Mouse (Mus musculus): ENCODE measurements around the gene Bcas3. TPM values are rescaled to one million over a fixed set of nuclear protein-coding genes. Genes with fewer than 3 reads are reported as not detected.

The Bcas3 gene
- polyA plus RNA-seq, 1 experiment, result 25.3 TPM

GRCm38 (mm10) chr11:85758891-85759290, 405.9 kb downstream of the Bcas3 start:
- WGBS, result 92% methylated on average over 9 of the region's 9 CpGs
- H3K27me3 ChIP-seq (ENCODE audit: control insufficient read depth, insufficient read depth, low read length), result no peaks in the 10 kb centered on the region

GRCm38 (mm10) chr11:85759634-85760439, 406.9 kb downstream of the Bcas3 start:
- Histone ChIP-seq H3K36me3 (ENCODE audit: control insufficient read depth, insufficient read depth, low read length) (no peaks in the 10 kb centered on the region), H3K4me1 (ENCODE audit: control insufficient read depth, insufficient read depth, insufficient read length) (no peaks in the 10 kb centered on the region), H3K27ac (ENCODE audit: insufficient read depth, low read length) (no peak overlapping the region), H3K27me3 (ENCODE audit: control insufficient read depth, insufficient read depth, low read length) (no peaks in the 10 kb centered on the region), H3K4me3 (ENCODE audit: extremely low read depth, insufficient read depth, insufficient read length) (no peak overlapping the region)
- DNase-seq (ENCODE audit: low read depth in 1 of 2, low spot score in 2 of 2), result no peak
- WGBS, result 88% methylated on average over 14 of the region's 14 CpGs
- TF ChIP-seq POLR2A (IDR thresholded peaks at IDR 0.05; ENCODE audit: low read depth, low read length) (no peak), CTCF (IDR thresholded peaks at IDR 0.05; ENCODE audit: extremely low read depth, insufficient read depth, insufficient read length, insufficient replicate concordance) (no peak)

More at GRCm38 (mm10) chr11:85758891-85759290, 405.9 kb downstream of the Bcas3 start:
- no peaks in the 10 kb centered on the region for H3K36me3 ChIP-seq (ENCODE audit: control insufficient read depth, insufficient read depth, low read length)
- no peak for DNase-seq (ENCODE audit: low read depth in 1 of 2, low spot score in 2 of 2)
- H3K4me1 ChIP-seq (ENCODE audit: control insufficient read depth, insufficient read depth, insufficient read length), result no peaks in the 10 kb centered on the region
- TF ChIP-seq CTCF (IDR thresholded peaks at IDR 0.05; ENCODE audit: extremely low read depth, insufficient read depth, insufficient read length, insufficient replicate concordance) (no peak), POLR2A (IDR thresholded peaks at IDR 0.05; ENCODE audit: low read depth, low read length) (no peak)
- H3K4me3 ChIP-seq (ENCODE audit: extremely low read depth, insufficient read depth, insufficient read length), result no peak overlapping the region
- H3K27ac ChIP-seq (ENCODE audit: insufficient read depth, low read length), result no peak overlapping the region

GRCm38 (mm10) chr11:85760486-85761141, 407.6 kb downstream of the Bcas3 start:
- WGBS, result 43% methylated on average over 6 of the region's 6 CpGs

GRCm38 (mm10) chr11:85761170-85761569, 408.2 kb downstream of the Bcas3 start:
- TF ChIP-seq CTCF (IDR thresholded peaks at IDR 0.05; ENCODE audit: extremely low read depth, insufficient read depth, insufficient read length, insufficient replicate concordance) (no peak), POLR2A (IDR thresholded peaks at IDR 0.05; ENCODE audit: low read depth, low read length) (no peak)
- H3K4me3 ChIP-seq (ENCODE audit: extremely low read depth, insufficient read depth, insufficient read length), result no peak overlapping the region
- no peak overlapping the region for H3K27ac ChIP-seq (ENCODE audit: insufficient read depth, low read length)
- no peaks in the 10 kb centered on the region for H3K27me3 ChIP-seq (ENCODE audit: control insufficient read depth, insufficient read depth, low read length)
- no peaks in the 10 kb centered on the region for H3K36me3 ChIP-seq (ENCODE audit: control insufficient read depth, insufficient read depth, low read length)
- no peak for DNase-seq (ENCODE audit: low read depth in 1 of 2, low spot score in 2 of 2)
- H3K4me1 ChIP-seq (ENCODE audit: control insufficient read depth, insufficient read depth, insufficient read length), result no peaks in the 10 kb centered on the region
- whole genome bisulfite sequencing, result 100% methylated on average over 3 of the region's 3 CpGs

More at GRCm38 (mm10) chr11:85760486-85761141, 407.6 kb downstream of the Bcas3 start:
- no peak overlapping the region for H3K27ac ChIP-seq (ENCODE audit: insufficient read depth, low read length)
- no peaks in the 10 kb centered on the region for H3K36me3 ChIP-seq (ENCODE audit: control insufficient read depth, insufficient read depth, low read length)
- H3K4me3 ChIP-seq (ENCODE audit: extremely low read depth, insufficient read depth, insufficient read length), result no peak overlapping the region
- no peaks in the 10 kb centered on the region for H3K4me1 ChIP-seq (ENCODE audit: control insufficient read depth, insufficient read depth, insufficient read length)
- H3K27me3 ChIP-seq (ENCODE audit: control insufficient read depth, insufficient read depth, low read length), result no peaks in the 10 kb centered on the region
- no peak for TF ChIP-seq CTCF (IDR thresholded peaks at IDR 0.05; ENCODE audit: extremely low read depth, insufficient read depth, insufficient read length, insufficient replicate concordance)
- TF ChIP-seq POLR2A (IDR thresholded peaks at IDR 0.05; ENCODE audit: low read depth, low read length), result no peak
- no peak for DNase-seq (ENCODE audit: low read depth in 1 of 2, low spot score in 2 of 2)

DNA sequence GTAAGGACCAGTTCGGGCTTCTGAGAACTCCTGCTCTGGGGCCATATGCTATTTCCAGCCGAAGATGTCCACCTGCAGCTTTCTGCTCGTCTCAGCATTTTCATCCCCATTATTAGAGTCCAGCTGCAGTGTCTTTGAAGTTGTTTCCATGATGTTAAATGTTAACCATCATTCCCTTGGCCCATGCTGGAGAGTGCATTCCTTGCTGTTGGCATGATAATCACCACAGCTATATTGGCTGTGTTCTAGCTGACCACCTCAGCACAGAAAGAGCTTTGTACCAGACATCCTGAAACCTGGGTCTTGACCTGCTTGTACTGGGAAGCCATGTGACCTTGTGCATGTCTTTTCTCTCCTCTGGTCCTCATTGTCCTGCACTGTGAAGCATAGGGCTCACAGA, 410.7 kb downstream of the Bcas3 start:
- no peaks in the 10 kb centered on the region for H3K4me1 ChIP-seq (ENCODE audit: control insufficient read depth, insufficient read depth, insufficient read length)
- no peak for DNase-seq (ENCODE audit: low read depth in 1 of 2, low spot score in 2 of 2)
- WGBS, result 92% methylated on average over 3 of the region's 3 CpGs
- no peak overlapping the region for H3K4me3 ChIP-seq (ENCODE audit: extremely low read depth, insufficient read depth, insufficient read length)
- no peak overlapping the region for H3K27ac ChIP-seq (ENCODE audit: insufficient read depth, low read length)
- TF ChIP-seq POLR2A (IDR thresholded peaks at IDR 0.05; ENCODE audit: low read depth, low read length), result no peak
- TF ChIP-seq CTCF (IDR thresholded peaks at IDR 0.05; ENCODE audit: extremely low read depth, insufficient read depth, insufficient read length, insufficient replicate concordance), result no peak
- H3K36me3 ChIP-seq (ENCODE audit: control insufficient read depth, insufficient read depth, low read length), result no peaks in the 10 kb centered on the region
- H3K27me3 ChIP-seq (ENCODE audit: control insufficient read depth, insufficient read depth, low read length), result no peaks in the 10 kb centered on the region

DNA sequence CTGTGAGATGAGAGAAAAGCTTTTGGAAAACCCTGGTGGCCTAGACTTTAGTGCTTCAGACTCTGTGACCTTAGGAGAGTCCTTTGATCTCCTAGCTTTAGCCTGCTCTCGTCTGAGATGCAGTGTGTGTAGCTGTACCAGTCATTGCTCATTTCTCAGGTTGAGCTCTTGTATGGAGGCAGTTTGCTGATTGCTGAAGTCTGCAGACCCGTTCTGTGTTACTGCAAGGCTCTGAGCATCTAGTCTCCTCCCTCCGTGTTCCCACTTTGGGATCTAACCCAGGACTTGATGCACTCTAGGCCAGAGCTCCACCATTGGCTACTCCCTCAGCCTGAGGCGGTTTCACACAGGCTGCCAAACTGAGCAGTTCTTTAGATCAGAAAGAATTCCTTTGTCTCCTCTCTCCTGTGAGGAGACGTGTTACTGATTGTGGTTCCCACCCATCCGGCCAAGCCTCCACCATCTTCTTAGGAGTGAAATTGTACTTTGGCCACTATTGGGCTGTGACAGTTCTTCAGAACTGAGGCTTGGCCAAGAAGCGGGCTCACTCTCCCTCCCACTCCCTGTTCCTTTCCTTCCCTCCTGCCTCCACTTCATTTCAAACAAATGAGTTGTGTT, 413.2 kb downstream of the Bcas3 start:
- WGBS, result 74% methylated on average over 7 of the region's 7 CpGs
- TF ChIP-seq POLR2A (IDR thresholded peaks at IDR 0.05; ENCODE audit: low read depth, low read length), result no peak
- no peak for TF ChIP-seq CTCF (IDR thresholded peaks at IDR 0.05; ENCODE audit: extremely low read depth, insufficient read depth, insufficient read length, insufficient replicate concordance)
- H3K27ac ChIP-seq (ENCODE audit: insufficient read depth, low read length), result no peak overlapping the region
- H3K27me3 ChIP-seq (ENCODE audit: control insufficient read depth, insufficient read depth, low read length), result no peaks in the 10 kb centered on the region
- H3K36me3 ChIP-seq (ENCODE audit: control insufficient read depth, insufficient read depth, low read length), result no peaks in the 10 kb centered on the region
- no peaks in the 10 kb centered on the region for H3K4me1 ChIP-seq (ENCODE audit: control insufficient read depth, insufficient read depth, insufficient read length)
- no peak for DNase-seq (ENCODE audit: low read depth in 1 of 2, low spot score in 2 of 2)
- H3K4me3 ChIP-seq (ENCODE audit: extremely low read depth, insufficient read depth, insufficient read length), result no peak overlapping the region
